Mouse (Mus musculus): ENCODE measurements around the gene Slc8a3.
"Not testable (repeated sequence)": the region's sequence is repeated elsewhere in the genome, so short reads cannot be mapped to it uniquely, and the experiment has no call there.

The Slc8a3 gene

DNA sequence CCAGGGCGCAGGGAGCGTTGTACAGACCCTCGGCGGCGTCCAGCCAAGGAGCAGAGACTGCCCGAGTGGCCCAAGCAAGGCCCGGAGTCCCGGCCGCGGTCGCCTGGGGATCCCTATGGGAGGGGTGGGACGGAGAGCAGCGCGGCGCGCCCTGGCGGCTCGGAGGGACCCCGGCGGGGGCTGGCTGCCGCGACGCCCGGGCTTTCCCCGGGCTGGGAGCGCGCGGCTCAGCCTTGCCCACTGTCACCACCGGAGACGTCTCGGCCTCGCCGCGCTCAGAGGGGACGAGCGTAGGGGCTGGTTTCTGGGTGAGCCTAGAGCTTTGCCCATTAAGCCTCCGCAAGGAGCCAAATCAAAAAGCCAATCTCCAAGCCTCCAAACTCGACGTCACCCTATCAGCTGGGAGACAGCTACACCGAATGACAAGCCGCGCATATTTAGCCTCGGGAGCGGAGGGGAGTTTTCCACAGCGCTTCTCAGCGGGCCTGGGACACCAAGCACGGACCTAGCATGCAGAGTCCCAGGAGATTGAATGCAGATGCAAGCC lies at the start of gene Slc8a3:
TSS of gene Slc8a3 (minus strand) at position 306 of the 547 bp plus-strand sequence.
- DNase-seq (ENCODE audit: low spot score) = peak; percentile 14

DNA sequence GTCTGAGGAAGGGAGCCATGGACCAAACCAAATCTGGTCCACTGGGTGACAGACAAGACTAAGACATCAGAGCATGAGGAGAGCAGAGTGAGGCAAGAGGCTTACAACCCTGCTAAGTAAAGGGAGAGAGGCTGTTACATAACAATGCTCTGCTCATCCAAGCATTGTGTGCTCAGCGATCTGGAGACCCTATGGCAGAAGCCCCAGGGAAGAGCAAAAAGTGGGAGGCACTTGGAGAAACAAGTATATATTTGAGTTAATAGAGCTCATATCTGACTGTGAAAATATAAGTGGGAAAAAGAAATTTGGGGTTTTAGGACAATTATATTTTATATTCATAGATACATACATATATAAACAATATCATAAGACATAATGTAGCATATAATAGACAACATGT lies 46.4 kb upstream of the Slc8a3 start, which contains the start of gene Gm4787:
TSS of gene Gm4787 (minus strand) at position 101 of the 400 bp plus-strand sequence.
- DNase-seq (ENCODE audit: low spot score) = not testable (repeated sequence)

DNA sequence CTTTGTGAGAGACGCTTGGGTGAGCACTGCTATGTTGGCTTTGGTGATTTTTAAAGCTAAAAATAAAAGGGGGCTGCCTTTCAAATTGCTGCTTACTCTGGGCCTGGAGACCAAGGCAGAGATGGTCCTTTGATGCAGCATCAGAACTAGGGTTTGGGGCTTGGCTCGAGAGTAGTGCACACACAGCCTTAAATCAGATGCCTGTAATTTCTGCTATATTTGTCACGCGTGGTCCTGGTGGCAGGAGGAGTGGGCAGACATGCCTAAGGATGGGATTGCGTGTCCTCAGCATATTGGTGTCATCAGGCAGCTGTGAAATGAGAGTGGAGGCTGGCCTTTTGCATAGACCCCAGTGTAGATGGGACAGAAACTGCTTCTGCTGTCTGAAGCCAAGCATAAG lies 861 bp upstream of the Slc8a3 start:
- no peak for DNase-seq (ENCODE audit: low spot score)

DNA sequence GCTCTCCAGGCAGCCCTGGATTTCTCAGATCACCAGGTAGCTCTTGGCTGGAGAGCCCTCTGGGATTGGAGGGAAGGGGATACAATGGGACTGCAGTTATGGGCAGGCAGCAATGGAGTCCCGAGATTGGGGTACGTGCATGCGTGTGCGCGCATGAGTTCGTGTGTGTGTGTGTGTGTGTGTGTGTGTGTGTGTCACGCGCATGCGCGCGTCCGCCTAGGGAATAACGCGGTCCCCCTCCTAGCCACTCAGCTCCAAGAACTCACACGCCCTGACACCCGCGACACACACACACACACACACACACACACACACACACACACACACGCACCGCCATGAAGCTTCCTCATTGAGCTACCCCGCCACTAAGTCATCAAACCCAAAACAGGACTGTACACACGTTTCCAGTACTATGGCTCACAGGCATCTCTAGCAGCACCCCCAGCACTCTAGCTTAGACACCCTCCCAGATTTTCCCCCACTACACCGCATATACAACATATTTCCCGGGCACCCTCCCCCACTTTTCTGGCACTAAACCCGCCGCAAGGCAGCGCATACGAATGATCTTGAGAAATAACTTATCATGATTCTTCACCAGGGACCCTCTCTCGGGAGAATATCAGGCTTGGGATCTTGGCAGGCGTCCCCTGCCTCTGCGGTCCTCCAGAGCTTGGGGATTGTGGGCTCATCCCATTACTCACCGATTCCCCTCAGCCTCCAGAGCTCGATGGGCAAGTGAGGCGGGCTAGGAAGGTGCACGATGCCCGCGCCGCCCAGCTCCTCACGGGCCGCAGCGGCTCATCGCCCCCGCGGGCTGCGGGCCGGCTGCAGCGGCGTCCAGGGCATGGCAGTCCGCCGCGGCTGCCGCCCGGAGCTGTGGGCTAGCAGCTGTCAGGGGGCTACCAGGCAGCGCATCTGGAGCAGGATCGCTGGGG lies 774 bp downstream of the Slc8a3 start:
- DNase-seq (ENCODE audit: low spot score) = no peak

DNA sequence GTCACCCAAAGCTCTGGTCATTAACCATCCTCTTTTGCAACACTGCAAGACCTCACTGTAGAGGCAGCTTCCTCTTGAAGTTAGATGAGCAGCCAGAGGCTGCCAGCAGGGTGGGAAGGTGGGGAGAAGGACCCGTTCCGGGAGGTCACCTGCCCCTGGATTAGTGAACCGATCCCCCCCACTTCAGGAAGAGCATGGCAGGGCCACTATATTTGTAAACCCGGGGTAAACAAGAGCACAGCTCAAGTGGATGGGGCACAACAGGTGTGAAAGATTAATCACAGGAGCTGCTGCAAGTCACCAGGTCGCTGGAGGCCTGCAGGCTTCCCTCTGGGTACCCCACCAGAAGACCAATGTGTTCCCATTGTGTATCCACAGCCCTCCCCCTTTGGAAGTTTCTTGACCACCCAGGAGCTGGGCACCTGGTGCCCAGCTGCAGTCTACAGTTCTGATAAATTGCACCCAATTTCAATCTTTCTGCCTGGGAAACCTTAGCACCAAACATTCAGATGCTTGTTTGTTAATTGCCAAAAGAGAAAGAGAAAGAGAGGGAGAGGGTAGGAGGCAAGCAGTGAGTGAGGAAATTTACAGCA lies 1.8 kb downstream of the Slc8a3 start:
- DNase-seq (ENCODE audit: low spot score) = no peak

DNA sequence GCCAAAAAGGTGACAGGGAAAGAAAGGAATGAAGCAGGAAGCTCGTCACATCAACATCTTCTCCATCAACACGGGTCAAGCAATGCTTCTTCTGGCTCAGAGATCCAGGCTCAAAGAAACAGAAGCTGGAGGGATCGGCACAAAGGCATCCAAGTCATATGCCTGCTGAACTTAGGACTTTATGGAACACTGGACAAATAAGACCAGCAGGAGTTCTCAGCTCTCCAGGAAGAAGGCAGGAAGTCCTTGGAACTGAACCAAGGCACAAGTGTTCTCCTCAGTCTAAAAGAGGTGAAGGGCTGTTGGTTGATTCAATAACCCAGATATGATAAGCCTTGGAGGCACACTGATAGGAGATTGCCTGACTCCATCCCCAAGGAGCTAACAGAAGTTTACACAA lies 8.0 kb downstream of the Slc8a3 start:
- DNase-seq (ENCODE audit: low spot score) = no peak

DNA sequence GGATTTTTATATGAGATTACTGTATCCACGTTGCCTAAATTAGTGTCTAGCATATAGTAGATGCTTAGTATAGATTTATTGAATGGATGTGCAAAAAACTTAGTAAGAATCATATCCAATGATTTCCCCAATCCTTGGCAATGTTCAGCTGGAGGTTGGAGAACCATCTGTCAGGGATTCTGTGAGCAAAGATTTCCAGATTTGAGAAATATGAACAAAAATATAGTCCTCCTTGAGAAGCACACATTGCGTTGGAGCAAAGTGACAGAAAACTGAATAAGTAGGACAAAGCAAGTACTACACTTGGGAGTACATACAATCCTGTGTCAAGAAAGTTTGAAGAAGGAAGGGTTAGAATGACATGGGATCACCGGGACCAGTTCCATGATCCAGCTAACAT lies 8.9 kb downstream of the Slc8a3 start:
- DNase-seq (ENCODE audit: low spot score) = no peak

DNA sequence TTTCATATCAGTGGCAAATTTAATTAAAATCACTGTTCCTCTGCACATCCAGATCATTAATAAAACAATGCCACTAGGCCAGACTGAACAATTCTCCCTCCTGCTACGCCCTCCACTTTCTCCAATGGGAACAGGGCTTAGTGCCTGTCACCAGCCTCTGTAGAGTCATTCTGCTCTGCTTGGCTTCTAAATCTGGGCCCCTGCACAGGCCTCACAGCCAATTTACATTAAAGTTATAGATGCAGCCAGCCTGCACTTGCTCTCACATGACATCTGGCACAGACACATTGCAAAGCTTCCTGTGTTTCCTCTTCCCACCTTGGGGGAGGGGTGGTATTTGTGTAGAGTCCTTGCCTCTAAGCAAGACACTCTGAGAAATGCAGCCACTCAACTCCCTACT lies 12.0 kb downstream of the Slc8a3 start:
- DNase-seq (ENCODE audit: low spot score) = no peak

DNA sequence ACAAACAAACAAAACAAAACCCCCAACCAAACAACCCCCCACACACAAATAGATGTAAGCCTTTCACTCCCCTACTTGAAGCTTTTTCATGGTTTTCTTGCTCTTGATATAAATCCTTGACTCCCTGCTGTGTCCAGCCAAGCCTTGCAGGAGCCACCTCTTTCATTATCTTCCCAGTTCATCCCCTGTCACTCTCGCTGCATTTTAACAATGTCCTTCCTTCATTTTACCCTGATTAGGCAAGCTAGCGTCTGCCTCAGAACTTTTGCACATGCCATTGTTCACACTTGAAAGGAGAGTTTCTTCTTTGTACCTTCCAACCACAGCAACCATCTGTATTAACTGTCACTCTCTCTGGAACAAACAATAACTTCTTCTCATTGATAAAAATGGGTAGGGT lies 15.2 kb downstream of the Slc8a3 start:
- DNase-seq (ENCODE audit: low spot score) = no peak

DNA sequence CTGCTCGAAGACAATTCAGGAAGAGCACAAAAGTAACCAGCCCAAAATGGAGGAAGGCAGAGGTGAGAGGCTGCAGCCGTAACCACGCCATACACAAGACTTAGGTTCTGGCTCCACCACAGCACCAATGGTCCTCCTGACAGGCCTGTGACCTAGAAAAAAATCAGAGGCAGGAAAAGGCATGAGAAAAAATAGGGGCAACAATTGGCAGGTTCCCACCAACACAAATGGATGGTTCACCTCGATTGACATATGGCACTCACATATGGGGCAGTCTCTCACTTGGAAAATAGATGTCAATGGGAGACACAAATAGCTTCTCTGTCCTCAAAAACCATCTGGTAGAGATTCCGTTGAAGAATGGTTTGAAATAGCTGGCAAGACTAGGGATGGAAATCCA lies 17.0 kb downstream of the Slc8a3 start:
- no peak for DNase-seq (ENCODE audit: low spot score)

DNA sequence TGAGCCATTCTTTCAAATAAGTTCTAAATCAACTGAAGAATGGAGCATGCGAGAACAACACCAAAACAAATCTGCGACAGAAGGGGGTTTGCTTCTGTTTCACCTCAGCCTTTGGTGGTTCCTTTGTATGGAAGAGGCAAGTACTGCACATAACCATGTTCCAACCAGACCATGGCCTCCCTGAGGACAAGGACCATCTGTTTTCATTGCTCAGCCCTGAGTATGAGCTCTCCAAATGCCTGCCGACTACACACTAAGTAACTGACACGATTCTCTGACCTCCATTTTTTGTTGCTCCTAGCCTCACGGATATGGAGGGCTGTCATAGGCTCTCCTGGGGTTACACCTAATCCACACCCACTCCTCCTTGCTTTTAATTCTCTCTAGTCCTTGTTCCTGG lies 29.4 kb downstream of the Slc8a3 start:
- no peak for DNase-seq (ENCODE audit: low spot score)

DNA sequence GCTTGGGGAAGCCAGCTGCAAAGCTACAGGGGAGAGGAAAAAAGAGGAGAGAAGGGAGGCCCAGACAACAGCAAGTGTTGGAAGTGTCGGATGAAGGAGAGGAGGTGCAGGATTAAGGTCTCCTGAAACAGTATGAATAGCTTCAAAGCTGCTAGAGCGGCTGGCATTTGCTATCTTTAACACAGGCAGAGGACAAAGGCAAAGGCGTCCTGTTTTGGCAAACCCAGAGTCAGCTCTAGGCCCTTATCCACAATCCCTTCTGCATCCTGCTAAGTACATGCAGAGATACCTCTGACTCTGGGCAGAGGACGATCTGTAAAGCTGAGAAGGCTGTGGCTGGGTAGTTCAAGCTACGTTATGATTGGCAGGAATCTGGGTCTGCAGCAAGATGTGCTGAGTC lies 38.4 kb downstream of the Slc8a3 start:
- DNase-seq (ENCODE audit: low spot score) = no peak

DNA sequence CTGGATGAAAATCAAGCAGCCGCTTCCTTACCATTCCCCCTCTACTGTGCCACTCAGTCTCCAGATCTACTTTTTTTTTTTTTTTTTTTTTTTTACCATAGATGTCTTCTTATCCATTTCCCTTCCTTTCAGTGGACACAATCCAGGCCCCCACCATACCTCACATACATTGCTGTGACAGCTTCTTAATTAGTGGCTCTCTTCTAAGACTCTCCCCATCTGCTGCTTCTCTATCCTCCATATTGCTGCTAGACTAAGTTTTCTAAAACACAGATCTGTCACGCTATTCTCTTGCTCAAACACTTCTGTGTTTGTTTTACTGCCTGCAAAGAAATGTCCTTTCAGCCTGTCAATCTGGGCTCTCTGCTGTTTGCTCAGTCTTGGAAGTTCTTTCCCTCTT lies 54.9 kb downstream of the Slc8a3 start:
- no peak for DNase-seq (ENCODE audit: low spot score)

DNA sequence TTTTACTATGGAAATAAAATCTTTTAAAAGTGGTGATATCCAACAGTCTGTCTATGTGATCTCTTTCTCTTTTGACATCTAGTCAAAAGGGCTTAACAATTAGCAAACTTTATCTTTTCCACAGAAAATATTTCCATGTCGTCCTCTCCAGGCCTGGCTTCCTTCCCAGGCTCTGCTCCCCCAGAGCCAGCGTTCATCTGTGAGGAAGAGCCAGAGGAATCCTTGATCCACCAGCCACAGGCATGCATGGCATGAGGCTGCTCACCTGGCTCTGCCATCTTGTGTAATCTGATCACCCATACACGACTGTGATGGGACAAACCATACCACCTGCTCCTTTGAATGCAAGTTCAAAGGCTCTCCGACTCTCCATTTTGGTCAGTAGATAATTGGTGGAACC lies 58.4 kb downstream of the Slc8a3 start:
- DNase-seq (ENCODE audit: low spot score) = no peak

DNA sequence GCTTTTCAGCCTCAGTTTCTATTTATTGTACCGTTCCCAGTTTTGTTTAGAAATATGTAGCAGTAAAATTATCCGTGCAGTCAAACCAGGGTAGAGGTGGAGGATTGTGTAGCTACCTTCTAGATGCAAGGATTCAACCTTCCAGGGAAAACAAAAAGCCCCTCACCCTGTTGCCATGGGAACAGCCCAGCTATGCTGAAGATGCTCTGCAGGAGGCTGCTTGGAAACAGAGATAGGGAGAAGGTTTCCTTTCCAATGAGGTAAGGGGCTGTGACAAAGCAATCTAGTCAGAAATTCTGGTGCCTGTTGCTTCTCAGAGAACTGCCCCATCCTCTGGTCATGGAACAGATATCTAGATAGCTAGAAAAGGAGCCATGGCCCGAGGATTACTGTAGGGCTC lies 59.6 kb downstream of the Slc8a3 start:
- DNase-seq (ENCODE audit: low spot score) = no peak

DNA sequence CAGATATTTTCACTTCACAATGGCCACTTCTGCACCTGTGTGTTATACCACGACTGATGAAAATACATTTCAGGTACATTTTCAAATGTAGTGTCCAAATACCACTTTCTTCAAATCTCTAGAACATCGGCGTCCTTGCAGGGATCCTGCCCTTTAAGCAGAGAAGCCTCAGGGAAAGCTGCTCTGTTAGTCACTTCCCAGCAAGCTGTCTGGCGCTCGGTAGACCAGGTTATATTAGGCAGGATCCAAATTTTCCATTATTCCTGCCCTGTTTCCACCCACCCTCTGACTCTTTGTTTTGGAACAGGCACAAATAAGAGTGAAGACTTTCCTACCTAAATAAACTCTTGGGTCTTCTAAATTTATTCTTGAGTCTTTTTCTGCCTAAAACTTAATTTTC lies 63.7 kb downstream of the Slc8a3 start:
- DNase-seq (ENCODE audit: low spot score) = no peak

DNA sequence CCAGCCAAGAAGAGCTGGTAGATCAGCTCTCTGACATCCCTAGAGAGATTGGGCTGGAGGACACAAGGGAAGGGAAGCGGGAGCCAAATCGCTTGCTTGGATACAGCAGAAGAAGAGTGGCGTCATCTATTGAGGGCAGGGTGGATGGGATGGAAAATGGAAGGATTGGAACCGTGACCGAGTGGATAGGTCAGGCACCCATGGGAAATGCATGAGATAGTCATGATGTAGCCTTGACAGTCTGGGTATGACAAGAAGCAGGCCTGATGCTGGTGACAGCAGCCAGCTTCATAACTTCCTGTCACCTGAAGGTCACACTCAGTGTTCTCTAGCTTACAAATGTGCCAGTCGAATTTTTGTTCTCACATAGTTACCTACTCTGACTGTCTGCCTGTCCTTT lies 70.2 kb downstream of the Slc8a3 start:
- DNase-seq (ENCODE audit: low spot score) = no peak

DNA sequence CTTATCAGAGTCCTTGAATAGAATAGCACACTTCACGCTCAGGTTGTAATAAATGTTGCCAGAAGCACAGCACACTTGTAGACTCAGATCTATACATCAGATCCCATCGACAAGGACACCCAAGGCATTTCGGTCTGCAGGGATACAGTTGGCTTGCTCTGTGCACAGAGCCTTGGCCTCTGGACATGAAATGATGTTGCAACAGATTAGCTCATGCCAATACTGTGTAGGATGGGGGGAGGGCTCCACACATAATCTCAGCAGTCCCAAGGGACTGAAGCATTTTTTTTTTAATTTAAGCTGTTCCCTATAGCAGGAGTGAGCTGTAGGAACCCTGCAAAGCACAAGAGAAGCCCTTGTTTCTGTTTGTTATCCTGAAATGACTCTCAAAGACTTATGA lies 74.8 kb downstream of the Slc8a3 start:
- DNase-seq (ENCODE audit: low spot score) = no peak

DNA sequence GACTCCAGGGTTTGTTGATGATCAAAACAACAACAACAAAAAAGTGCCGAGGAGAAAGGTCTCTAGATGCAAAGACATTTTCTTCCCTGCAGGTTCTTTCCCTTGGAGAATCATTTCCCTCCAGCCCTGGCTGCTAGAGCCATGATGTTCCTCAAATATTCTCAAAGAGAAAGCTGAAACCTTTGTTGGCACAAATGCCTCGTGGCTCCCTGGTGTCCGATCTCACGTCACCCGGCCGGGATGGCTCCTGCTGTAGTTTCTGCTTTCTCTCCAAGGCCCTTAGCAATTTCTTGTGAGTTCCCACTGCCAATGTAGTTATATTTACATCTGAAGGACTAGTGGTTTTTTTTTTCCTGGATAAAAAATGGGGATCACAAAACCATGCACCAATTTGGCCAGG lies 87.6 kb downstream of the Slc8a3 start:
- no peak for DNase-seq (ENCODE audit: low spot score)

DNA sequence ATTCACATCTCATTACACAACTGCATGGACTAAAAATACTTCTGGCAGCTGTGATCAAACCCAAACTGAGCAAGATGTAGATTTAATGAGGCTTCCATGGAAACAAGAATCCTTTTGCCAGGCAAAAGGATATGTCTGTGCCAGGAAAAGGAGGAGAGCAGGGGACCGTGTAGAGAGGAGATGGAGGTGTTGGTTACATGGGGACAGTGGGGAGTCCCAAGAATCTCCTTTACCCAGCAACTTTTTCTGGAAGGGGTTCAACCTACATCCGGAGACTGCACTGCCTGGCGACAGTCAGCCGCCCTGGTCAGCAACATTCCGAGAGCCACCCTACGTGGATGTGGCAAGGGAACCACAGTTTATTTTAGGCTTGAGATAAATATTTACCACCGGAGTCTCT lies 88.0 kb downstream of the Slc8a3 start:
- peak; percentile 18 for DNase-seq (ENCODE audit: low spot score)

DNA sequence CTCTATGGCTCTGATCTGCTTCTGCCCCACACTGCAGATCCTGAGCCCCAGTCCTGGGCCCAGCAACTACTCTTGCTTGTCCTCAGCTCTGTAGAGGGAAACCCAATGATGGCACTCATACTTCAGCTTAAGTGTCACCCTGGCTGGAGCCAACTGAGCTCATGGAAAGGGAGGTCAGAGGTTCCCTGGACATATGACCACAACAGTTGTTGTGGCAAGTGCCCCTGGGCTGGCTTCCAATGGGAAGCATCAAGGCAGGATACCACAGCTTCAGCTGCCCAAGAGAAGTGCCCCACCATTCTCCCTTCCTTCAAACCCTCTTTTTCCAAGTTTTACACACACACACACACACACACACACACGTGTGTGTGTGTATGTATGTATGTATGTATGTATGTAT lies 88.5 kb downstream of the Slc8a3 start:
- DNase-seq (ENCODE audit: low spot score) = no peak

DNA sequence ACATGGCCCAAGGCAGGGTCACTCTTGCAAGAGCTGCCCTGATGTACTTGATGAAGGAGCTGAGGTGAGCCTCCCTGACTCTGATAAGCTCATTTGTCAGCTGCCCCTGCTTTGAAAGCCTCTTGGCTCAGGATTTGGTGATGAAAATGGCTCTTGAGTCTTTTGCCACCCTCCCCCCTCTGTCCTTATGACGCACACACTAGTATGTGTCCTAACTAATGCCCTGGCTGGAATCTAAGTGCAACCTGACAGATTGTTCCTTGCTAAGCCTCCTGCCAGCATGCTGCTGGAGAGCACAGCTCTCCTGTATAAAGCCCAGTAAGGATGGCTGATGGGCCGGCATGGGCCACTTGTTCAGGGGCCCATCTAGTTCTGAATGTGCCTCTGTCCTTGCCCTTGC lies 91.3 kb downstream of the Slc8a3 start:
- peak; percentile 1 for DNase-seq (ENCODE audit: low spot score)

DNA sequence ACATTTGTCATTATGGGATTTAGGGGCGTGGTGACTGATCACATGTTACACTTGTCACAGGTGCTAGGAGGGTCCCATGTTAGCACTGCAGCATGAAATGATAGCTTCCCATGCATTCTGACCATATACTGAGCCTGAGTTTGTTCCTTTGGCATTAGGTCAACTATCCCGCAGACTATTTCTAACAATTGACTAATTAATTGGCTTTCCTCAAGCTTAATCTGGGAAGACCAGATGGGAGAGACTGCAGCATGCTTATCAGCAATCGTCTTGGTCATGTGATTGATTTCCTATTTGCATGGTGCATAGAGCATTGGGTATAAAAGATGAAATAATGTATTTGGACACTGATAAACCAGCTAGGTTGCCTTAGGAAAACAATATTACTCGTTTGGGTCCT lies 91.9 kb downstream of the Slc8a3 start:
- no peak for DNase-seq (ENCODE audit: low spot score)

All from lung, postnatal 25 days (tissue).